Mouse (Mus musculus): ENCODE measurements around the gene Lsamp.

Lsamp gene

GRCm38 (mm10) chr16:40708558-40708957, 724.4 kb downstream of the Lsamp start:
- DNase-seq = no peak

GRCm38 (mm10) chr16:40709574-40709973, 725.4 kb downstream of the Lsamp start:
- no peak for DNase-seq

- no peak for DNase-seq
Observed at GRCm38 (mm10) chr16:40710068-40710467, 725.9 kb downstream of the Lsamp start.

- no peak for DNase-seq
Observed at GRCm38 (mm10) chr16:40710491-40710890, 726.3 kb downstream of the Lsamp start.

GRCm38 (mm10) chr16:40713725-40714124, 729.6 kb downstream of the Lsamp start:
- DNase-seq = no peak

GRCm38 (mm10) chr16:40739015-40739414, 754.9 kb downstream of the Lsamp start:
- DNase-seq = peak; percentile 52

GRCm38 (mm10) chr16:40739771-40740170, 755.6 kb downstream of the Lsamp start:
- DNase-seq = no peak

- no peak for DNase-seq
Observed at GRCm38 (mm10) chr16:40740273-40740672, 756.1 kb downstream of the Lsamp start.

GRCm38 (mm10) chr16:40827191-40827590, 843.0 kb downstream of the Lsamp start:
- peak; percentile 7 for DNase-seq

- no peak for DNase-seq
Observed at GRCm38 (mm10) chr16:40831536-40831935, 847.4 kb downstream of the Lsamp start.

- no peak for DNase-seq
Observed at GRCm38 (mm10) chr16:40841765-40842164, 857.6 kb downstream of the Lsamp start.

GRCm38 (mm10) chr16:40866733-40867132, 882.6 kb downstream of the Lsamp start:
- DNase-seq = no peak

- DNase-seq = no peak
Observed at GRCm38 (mm10) chr16:40878301-40878700, 894.1 kb downstream of the Lsamp start.

- DNase-seq = no peak
Observed at GRCm38 (mm10) chr16:40881942-40882341, 897.8 kb downstream of the Lsamp start.

GRCm38 (mm10) chr16:40891338-40891737, 907.2 kb downstream of the Lsamp start:
- no peak for DNase-seq

- no peak for DNase-seq
Observed at GRCm38 (mm10) chr16:40897768-40898327, 913.7 kb downstream of the Lsamp start.

GRCm38 (mm10) chr16:40907892-40908291, 923.7 kb downstream of the Lsamp start:
- no peak for DNase-seq

- DNase-seq = no peak
Observed at GRCm38 (mm10) chr16:40914141-40914540, 930.0 kb downstream of the Lsamp start.

- DNase-seq = no peak
Observed at GRCm38 (mm10) chr16:40930596-40930995, 946.4 kb downstream of the Lsamp start.

- DNase-seq = no peak
Observed at GRCm38 (mm10) chr16:40942266-40942665, 958.1 kb downstream of the Lsamp start.

- DNase-seq = peak; percentile 6
Observed at GRCm38 (mm10) chr16:40945834-40946233, 961.7 kb downstream of the Lsamp start.

GRCm38 (mm10) chr16:40948013-40948412, 963.9 kb downstream of the Lsamp start:
- no peak for DNase-seq

GRCm38 (mm10) chr16:40959211-40959610, 975.0 kb downstream of the Lsamp start:
- no peak for DNase-seq

GRCm38 (mm10) chr16:40960586-40960985, 976.4 kb downstream of the Lsamp start:
- DNase-seq = no peak

- DNase-seq = peak; percentile 80
Observed at GRCm38 (mm10) chr16:40968088-40968860, 984.1 kb downstream of the Lsamp start.
